Mouse (Mus musculus): ENCODE measurements around the gene Ndufa11. TPM values are rescaled to one million over a fixed set of nuclear protein-coding genes. Genes with fewer than 3 reads are reported as not detected.

Gene Ndufa11
- polyA plus RNA-seq, 1 experiment from 2014 or later: 424 TPM

GRCm38 (mm10) chr17:56684649-56685048 lies 32.9 kb upstream of the Ndufa11 start:
- Histone ChIP-seq H3K4me1 (replicated peaks; ENCODE audit: control insufficient read depth, insufficient read depth, low read length) (no peaks in the 10 kb centered on the region), H3K4me2 (ENCODE audit: low read depth, low read length) (no peak overlapping the region), H3K9me3 (ENCODE audit: control insufficient read depth, low read length) (no peaks in the 10 kb centered on the region), H3K4me3 (ENCODE audit: low read length) (no peak overlapping the region), H3K27me3 (ENCODE audit: control insufficient read depth, insufficient read depth, low read depth, low read length) (no peaks in the 10 kb centered on the region), H3K36me3 (ENCODE audit: control insufficient read depth, insufficient read depth, low read length) (peaks cover 22% of the 10 kb centered on the region), H3K9ac (ENCODE audit: low read length) (no peak overlapping the region), H3K27ac (ENCODE audit: low read length) (no peak overlapping the region)
- no peak for ATAC-seq (ENCODE audit: low read depth)
- 76% methylated on average over 2 of the region's 2 CpGs for WGBS

- Histone ChIP-seq H3K27ac (ENCODE audit: low read length) (no peak overlapping the region), H3K27me3 (ENCODE audit: control insufficient read depth, insufficient read depth, low read depth, low read length) (no peaks in the 10 kb centered on the region), H3K4me1 (replicated peaks; ENCODE audit: control insufficient read depth, insufficient read depth, low read length) (no peaks in the 10 kb centered on the region), H3K4me3 (ENCODE audit: low read length) (no peak overlapping the region), H3K4me2 (ENCODE audit: low read depth, low read length) (no peak overlapping the region), H3K36me3 (ENCODE audit: control insufficient read depth, insufficient read depth, low read length) (peaks cover 25% of the 10 kb centered on the region), H3K9me3 (ENCODE audit: control insufficient read depth, low read length) (no peaks in the 10 kb centered on the region), H3K9ac (ENCODE audit: low read length) (no peak overlapping the region)
- ATAC-seq (ENCODE audit: low read depth): no peak
- WGBS: 83% methylated on average over 4 of the region's 4 CpGs
These were observed 30.8 kb upstream of the Ndufa11 start for GRCm38 (mm10) chr17:56686801-56687200.

GRCm38 (mm10) chr17:56688045-56688444 lies 29.5 kb upstream of the Ndufa11 start:
- H3K9ac ChIP-seq (ENCODE audit: low read length): no peak overlapping the region
- H3K36me3 ChIP-seq (ENCODE audit: control insufficient read depth, insufficient read depth, low read length): peaks cover 30% of the 10 kb centered on the region
- H3K4me3 ChIP-seq (ENCODE audit: low read length): no peak overlapping the region
- H3K4me1 ChIP-seq (replicated peaks; ENCODE audit: control insufficient read depth, insufficient read depth, low read length): 0 out of 2 replicates have a peak, but pooled peaks cover under 1% of the 10 kb centered on the region
- H3K27ac ChIP-seq (ENCODE audit: low read length): no peak overlapping the region
- H3K4me2 ChIP-seq (ENCODE audit: low read depth, low read length): no peak overlapping the region
- no peak for ATAC-seq (ENCODE audit: low read depth)
- H3K27me3 ChIP-seq (ENCODE audit: control insufficient read depth, insufficient read depth, low read depth, low read length): no peaks in the 10 kb centered on the region
- H3K9me3 ChIP-seq (ENCODE audit: control insufficient read depth, low read length): no peaks in the 10 kb centered on the region

- peaks cover 28% of the 10 kb centered on the region for H3K36me3 ChIP-seq (ENCODE audit: control insufficient read depth, insufficient read depth, low read length)
- H3K27me3 ChIP-seq (ENCODE audit: control insufficient read depth, insufficient read depth, low read depth, low read length): no peaks in the 10 kb centered on the region
- no peak overlapping the region for H3K4me2 ChIP-seq (ENCODE audit: low read depth, low read length)
- peaks cover 7% of the 10 kb centered on the region; the same call in 1 of the 2 replicates for H3K4me1 ChIP-seq (replicated peaks; ENCODE audit: control insufficient read depth, insufficient read depth, low read length)
- 85% methylated on average over 2 of the region's 2 CpGs for WGBS
- ATAC-seq (ENCODE audit: low read depth): no peak
- H3K9me3 ChIP-seq (ENCODE audit: control insufficient read depth, low read length): no peaks in the 10 kb centered on the region
- no peak overlapping the region for H3K9ac ChIP-seq (ENCODE audit: low read length)
- H3K4me3 ChIP-seq (ENCODE audit: low read length): no peak overlapping the region
- H3K27ac ChIP-seq (ENCODE audit: low read length): no peak overlapping the region
These were observed 28.9 kb upstream of the Ndufa11 start for GRCm38 (mm10) chr17:56688689-56689088.

- Histone ChIP-seq H3K27me3 (ENCODE audit: control insufficient read depth, insufficient read depth, low read depth, low read length) (no peaks in the 10 kb centered on the region), H3K36me3 (ENCODE audit: control insufficient read depth, insufficient read depth, low read length) (peaks cover 36% of the 10 kb centered on the region), H3K4me3 (ENCODE audit: low read length) (no peak overlapping the region), H3K9me3 (ENCODE audit: control insufficient read depth, low read length) (no peaks in the 10 kb centered on the region), H3K4me1 (replicated peaks; ENCODE audit: control insufficient read depth, insufficient read depth, low read length) (peaks cover 10% of the 10 kb centered on the region; the same call in 1 of the 2 replicates), H3K9ac (ENCODE audit: low read length) (no peak overlapping the region), H3K4me2 (ENCODE audit: low read depth, low read length) (no peak overlapping the region), H3K27ac (ENCODE audit: low read length) (no peak overlapping the region)
- WGBS: 56% methylated on average over 1 of the region's 1 CpGs
- no peak for ATAC-seq (ENCODE audit: low read depth)
These were observed 24.2 kb upstream of the Ndufa11 start for GRCm38 (mm10) chr17:56693395-56693794.

- Histone ChIP-seq H3K4me2 (ENCODE audit: low read depth, low read length) (no peak overlapping the region), H3K36me3 (ENCODE audit: control insufficient read depth, insufficient read depth, low read length) (peaks cover 37% of the 10 kb centered on the region), H3K9me3 (ENCODE audit: control insufficient read depth, low read length) (no peaks in the 10 kb centered on the region), H3K27ac (ENCODE audit: low read length) (no peak overlapping the region), H3K4me3 (ENCODE audit: low read length) (no peak overlapping the region), H3K9ac (ENCODE audit: low read length) (no peak overlapping the region), H3K27me3 (ENCODE audit: control insufficient read depth, insufficient read depth, low read depth, low read length) (no peaks in the 10 kb centered on the region), H3K4me1 (replicated peaks; ENCODE audit: control insufficient read depth, insufficient read depth, low read length) (peaks cover 10% of the 10 kb centered on the region; the same call in 1 of the 2 replicates)
- 46% methylated on average over 6 of the region's 6 CpGs for WGBS
- ATAC-seq (ENCODE audit: low read depth): peak; percentile 81
These were observed 23.7 kb upstream of the Ndufa11 start for GRCm38 (mm10) chr17:56693851-56694310.

- Histone ChIP-seq H3K9ac (ENCODE audit: low read length) (no peak overlapping the region), H3K27me3 (ENCODE audit: control insufficient read depth, insufficient read depth, low read depth, low read length) (no peaks in the 10 kb centered on the region), H3K36me3 (ENCODE audit: control insufficient read depth, insufficient read depth, low read length) (peaks cover 71% of the 10 kb centered on the region), H3K27ac (ENCODE audit: low read length) (no peak overlapping the region), H3K4me1 (replicated peaks; ENCODE audit: control insufficient read depth, insufficient read depth, low read length) (no peaks in the 10 kb centered on the region), H3K4me2 (ENCODE audit: low read depth, low read length) (no peak overlapping the region), H3K4me3 (ENCODE audit: low read length) (no peak overlapping the region), H3K9me3 (ENCODE audit: control insufficient read depth, low read length) (no peaks in the 10 kb centered on the region)
- 64% methylated on average over 2 of the region's 2 CpGs for WGBS
- ATAC-seq (ENCODE audit: low read depth): no peak
These were observed 17.1 kb upstream of the Ndufa11 start for GRCm38 (mm10) chr17:56700451-56700850.

GRCm38 (mm10) chr17:56703038-56703437 lies 14.5 kb upstream of the Ndufa11 start:
- WGBS: 80% methylated on average over 4 of the region's 4 CpGs
- Histone ChIP-seq H3K4me1 (replicated peaks; ENCODE audit: control insufficient read depth, insufficient read depth, low read length) (no peaks in the 10 kb centered on the region), H3K9me3 (ENCODE audit: control insufficient read depth, low read length) (no peaks in the 10 kb centered on the region), H3K4me3 (ENCODE audit: low read length) (no peak overlapping the region), H3K27ac (ENCODE audit: low read length) (no peak overlapping the region), H3K27me3 (ENCODE audit: control insufficient read depth, insufficient read depth, low read depth, low read length) (no peaks in the 10 kb centered on the region), H3K4me2 (ENCODE audit: low read depth, low read length) (no peak overlapping the region), H3K36me3 (ENCODE audit: control insufficient read depth, insufficient read depth, low read length) (peaks cover 78% of the 10 kb centered on the region), H3K9ac (ENCODE audit: low read length) (no peak overlapping the region)
- ATAC-seq (ENCODE audit: low read depth): no peak

- 85% methylated on average over 1 of the region's 1 CpGs for WGBS
- Histone ChIP-seq H3K4me3 (ENCODE audit: low read length) (no peak overlapping the region), H3K27ac (ENCODE audit: low read length) (no peak overlapping the region), H3K4me2 (ENCODE audit: low read depth, low read length) (no peak overlapping the region), H3K9me3 (ENCODE audit: control insufficient read depth, low read length) (no peaks in the 10 kb centered on the region), H3K4me1 (replicated peaks; ENCODE audit: control insufficient read depth, insufficient read depth, low read length) (no peaks in the 10 kb centered on the region), H3K36me3 (ENCODE audit: control insufficient read depth, insufficient read depth, low read length) (peaks cover 86% of the 10 kb centered on the region), H3K9ac (ENCODE audit: low read length) (no peak overlapping the region), H3K27me3 (ENCODE audit: control insufficient read depth, insufficient read depth, low read depth, low read length) (no peaks in the 10 kb centered on the region)
- ATAC-seq (ENCODE audit: low read depth): no peak
These were observed 11.1 kb upstream of the Ndufa11 start for GRCm38 (mm10) chr17:56706515-56706914.

- H3K9me3 ChIP-seq (ENCODE audit: control insufficient read depth, low read length): no peaks in the 10 kb centered on the region
- H3K27ac ChIP-seq (ENCODE audit: low read length): no peak overlapping the region
- H3K4me3 ChIP-seq (ENCODE audit: low read length): no peak overlapping the region
- H3K9ac ChIP-seq (ENCODE audit: low read length): no peak overlapping the region
- no peaks in the 10 kb centered on the region for H3K4me1 ChIP-seq (replicated peaks; ENCODE audit: control insufficient read depth, insufficient read depth, low read length)
- H3K27me3 ChIP-seq (ENCODE audit: control insufficient read depth, insufficient read depth, low read depth, low read length): no peaks in the 10 kb centered on the region
- peaks cover 72% of the 10 kb centered on the region for H3K36me3 ChIP-seq (ENCODE audit: control insufficient read depth, insufficient read depth, low read length)
- WGBS: 78% methylated on average over 4 of the region's 4 CpGs
- no peak overlapping the region for H3K4me2 ChIP-seq (ENCODE audit: low read depth, low read length)
- no peak for ATAC-seq (ENCODE audit: low read depth)
These were observed 8.9 kb upstream of the Ndufa11 start for GRCm38 (mm10) chr17:56708692-56709091.

Measured in lung, embryonic 16.5 days (tissue).